Mouse (Mus musculus) embryonic fibroblast, embryonic 13.5 days (primary cell): ENCODE measurements at regions not wholly inside any gene's neighbourhood (a gene's known extent, or its start where the extent isn't known, plus 50 kb on each side); places are given as distances from the start of the nearest gene placed in this dataset.

Experiments
- CTCF ChIP-seq: IDR thresholded peaks from 2 replicates; pipeline ENCODE4 v1.5.1; 2011; ENCODE audit warnings: mild to moderate bottlenecking, control low read depth, low read length, moderate library complexity, borderline replicate concordance; ENCODE audit not compliant: insufficient read depth
- POLR2A ChIP-seq: IDR thresholded peaks from 2 replicates; pipeline ENCODE4 v1.6.1; 2011; ENCODE audit warnings: low read depth, mild to moderate bottlenecking, control low read depth, low read length, moderate library complexity

GRCm38 (mm10) chr3:70263318-70263717, 255.9 kb downstream of the Otol1 start:
- TF ChIP-seq CTCF (no peak), POLR2A (no peak)
